Mouse (Mus musculus) hindbrain, embryonic 16.5 days (tissue): ENCODE measurements at regions not wholly inside any gene's neighbourhood (a gene's known extent, or its start where the extent isn't known, plus 50 kb on each side); places are given as distances from the start of the nearest gene placed in this dataset.

Source experiments
- ATAC-seq: fragments of 200-750 bp; cut with Nextera tagmentation; 2 replicates; pipeline ENCODE4 v1.8.0; 2017; ENCODE audit warnings: moderate TSS enrichment, moderate library complexity
- H3K27ac ChIP-seq: fragments of 300-500 bp; sonication (generic); 2 replicates; pipeline ENCODE4 v1.5.1; 2014; ENCODE audit warnings: low read depth, mild to moderate bottlenecking, control low read depth, low read length, moderate library complexity
- H3K27me3 ChIP-seq: fragments of 300-500 bp; sonication (generic); replicated peaks from 2 replicates; pipeline ENCODE4 v1.6.1; 2014; ENCODE audit warnings: low read length; ENCODE audit not compliant: control insufficient read depth, insufficient read depth
- H3K36me3 ChIP-seq: fragments of 300-500 bp; sonication (generic); 2 replicates; pipeline ENCODE4 v1.6.1; 2014; ENCODE audit warnings: mild to moderate bottlenecking, low read length, moderate library complexity, mixed read lengths; ENCODE audit not compliant: control insufficient read depth, insufficient read depth
- H3K4me1 ChIP-seq: fragments of 300-500 bp; sonication (generic); 2 replicates; pipeline ENCODE4 v1.6.1; 2014; ENCODE audit warnings: low read depth, low read length; ENCODE audit not compliant: control insufficient read depth, insufficient read depth
- H3K4me2 ChIP-seq: fragments of 300-500 bp; sonication (generic); 2 replicates; pipeline ENCODE4 v1.6.1; 2014; ENCODE audit warnings: mild to moderate bottlenecking, low read length, control low read depth, moderate library complexity
- H3K4me3 ChIP-seq: fragments of 300-500 bp; sonication (generic); 2 replicates; pipeline ENCODE4 v1.5.1; 2014; ENCODE audit warnings: mild to moderate bottlenecking, low read length, control low read depth, moderate library complexity
- H3K9ac ChIP-seq: fragments of 300-500 bp; sonication (generic); 2 replicates; pipeline ENCODE4 v1.6.1; 2014; ENCODE audit warnings: low read depth, mild to moderate bottlenecking, control low read depth, low read length, moderate library complexity
- H3K9me3 ChIP-seq: fragments of 300-500 bp; sonication (generic); 2 replicates; pipeline ENCODE4 v1.6.1; 2014; ENCODE audit warnings: mild to moderate bottlenecking, low read length, moderate library complexity; ENCODE audit not compliant: control insufficient read depth
- WGBS: fragments of 180-500 bp; shearing (Covaris S2); extraction: QIAGEN DNeasy Blood & Tissue Kit; methylation state at CpG from one replicate; pipeline ENCODE4 v1.1.7; 2014; 5-methylcytosine and 5-hydroxymethylcytosine counted together

GRCm38 (mm10) chr19:59852011-59852738 lies 91.3 kb downstream of the Rab11fip2 start:
- WGBS = 65% methylated on average over 1 of the region's 1 CpGs
- Histone ChIP-seq H3K4me3 (no peak overlapping the region), H3K9ac (no peak overlapping the region), H3K36me3 (no peaks in the 10 kb centered on the region), H3K4me1 (no peaks in the 10 kb centered on the region), H3K9me3 (no peaks in the 10 kb centered on the region), H3K27me3 (no peaks in the 10 kb centered on the region), H3K4me2 (no peak overlapping the region), H3K27ac (no peak overlapping the region)
- no peak for ATAC-seq
